Mouse (Mus musculus): ENCODE data around the gene Olfr801. TPM values are rescaled to one million over a fixed set of nuclear protein-coding genes. Genes with fewer than 3 reads are reported as not detected.

The Olfr801 gene
- polyA plus RNA-seq (2017; shearing (Covaris generic)), result not detected

DNA sequence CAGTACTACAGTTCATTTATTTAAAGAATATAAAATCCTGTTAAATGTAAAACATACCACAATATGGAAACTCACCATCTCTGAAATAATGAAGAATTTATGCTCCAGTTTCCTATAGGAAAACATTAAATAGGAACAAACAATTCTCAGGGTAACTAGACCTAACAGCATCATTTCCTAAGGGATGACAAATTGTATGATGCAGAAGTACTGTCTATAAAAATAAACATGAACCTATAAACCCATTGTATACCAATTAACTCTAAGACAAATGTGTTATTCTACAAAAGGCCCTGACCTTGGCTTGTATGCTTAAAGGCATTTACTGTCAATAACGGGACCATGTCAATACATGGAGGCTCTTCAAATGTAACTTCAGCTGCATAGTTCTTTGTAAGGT lies at the start of gene Olfr801:
Gene Olfr801 (minus strand): TSS at position 101 of the 400 bp plus-strand sequence.
- ATAC-seq, result no peak

- ATAC-seq, result no peak
Observed at GRCm38 (mm10) chr10:129702910-129703309, 29.2 kb upstream of the Olfr801 start, which contains the start of gene Olfr804. Gene Olfr804 (plus strand): TSS chr10:129703210.

DNA sequence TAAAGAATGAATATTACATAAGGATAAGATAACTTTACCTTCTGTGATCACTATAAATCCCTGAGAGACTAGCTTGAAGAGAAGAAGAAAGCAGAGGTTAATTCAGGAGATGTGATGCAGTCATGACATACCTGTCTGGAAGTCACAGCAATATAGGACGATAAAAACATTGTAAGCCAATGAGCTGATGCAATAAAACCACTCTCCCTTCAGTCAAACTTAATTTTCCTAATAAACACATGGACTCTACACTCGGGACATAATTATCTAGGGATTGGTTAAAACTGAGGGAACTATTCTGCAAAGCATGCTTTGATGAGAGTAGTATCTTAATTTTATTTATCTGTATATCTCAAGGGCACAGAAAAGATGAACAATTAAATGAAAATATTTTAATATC lies 20.5 kb upstream of the Olfr801 start, which contains the start of gene Olfr803:
Gene Olfr803 (minus strand): TSS at position 101 of the 400 bp plus-strand sequence.
- ATAC-seq, result no peak

GRCm38 (mm10) chr10:129688069-129688468 lies 14.4 kb upstream of the Olfr801 start, which contains the start of gene Olfr802:
Gene Olfr802 (minus strand): TSS chr10:129688169.
- ATAC-seq, result no peak

DNA sequence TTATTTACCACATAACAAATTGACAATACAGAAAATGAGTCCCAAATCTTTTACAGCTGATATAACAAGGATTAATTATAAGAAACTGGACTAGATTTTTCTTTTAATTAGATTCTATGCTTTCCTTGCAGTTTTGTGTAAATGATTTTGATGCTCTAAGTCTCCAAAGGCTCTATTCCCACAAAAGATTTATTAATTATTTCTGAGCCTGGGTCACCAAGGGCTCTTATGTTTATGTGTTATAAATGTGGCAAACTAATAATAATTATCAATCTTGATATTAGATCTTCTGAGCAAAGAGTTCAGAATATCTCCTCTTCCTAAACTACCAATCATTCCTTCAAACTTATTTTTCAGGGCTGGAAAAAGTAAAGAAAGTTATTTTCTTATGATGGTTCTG lies 16.3 kb downstream of the Olfr801 start, which contains the start of gene Olfr800:
Gene Olfr800 (plus strand): TSS at position 301 of the 400 bp plus-strand sequence.
- no peak for ATAC-seq

DNA sequence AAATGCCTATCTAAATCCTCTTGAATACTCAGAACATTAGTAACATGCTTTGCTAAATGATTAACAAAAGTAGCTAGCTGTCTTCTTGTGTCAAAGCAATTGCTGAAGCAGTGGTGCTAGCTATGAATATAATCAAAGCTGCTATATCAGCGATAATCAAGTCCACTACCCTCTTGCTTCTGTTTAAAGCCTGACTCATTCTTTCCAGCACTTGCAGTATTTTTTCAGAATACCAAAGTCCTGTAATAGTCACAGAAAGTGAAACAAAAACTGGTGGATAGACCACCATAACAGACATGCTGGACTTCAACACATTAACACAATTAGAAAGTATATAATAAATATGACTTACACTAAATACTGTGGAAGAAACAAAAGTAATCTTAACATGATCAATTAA lies 21.9 kb downstream of the Olfr801 start:
- ATAC-seq, result no peak

DNA sequence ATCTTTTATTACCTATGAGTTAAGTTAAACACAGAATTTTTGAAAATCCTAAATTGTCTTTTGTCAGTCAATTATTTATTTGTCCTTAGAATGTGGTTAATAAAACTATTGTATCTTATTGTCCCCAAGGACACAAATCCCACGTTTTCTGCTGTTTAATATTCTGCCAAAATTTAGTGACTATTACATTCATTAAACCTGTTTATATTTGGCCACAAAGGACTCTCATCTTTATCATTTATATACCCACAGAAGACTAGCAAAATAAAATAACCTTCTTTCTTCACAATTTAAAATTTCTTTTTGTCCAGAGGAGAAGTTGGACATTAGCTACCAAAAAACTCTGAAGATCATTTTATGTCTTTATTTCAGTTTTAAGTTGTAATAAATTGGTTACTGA lies 36.5 kb downstream of the Olfr801 start, which contains the start of gene Olfr799:
Gene Olfr799 (plus strand): TSS at position 301 of the 400 bp plus-strand sequence.
- no peak for ATAC-seq

- ATAC-seq, result no peak
Observed at GRCm38 (mm10) chr10:129627834-129628233, 45.8 kb downstream of the Olfr801 start, which contains the start of gene Olfr798. Gene Olfr798 (minus strand): TSS chr10:129627934.

- ATAC-seq, result no peak
Observed at GRCm38 (mm10) chr10:129623251-129623650, 50.4 kb downstream of the Olfr801 start.

- no peak for ATAC-seq
Observed at GRCm38 (mm10) chr10:129621724-129622123, 51.9 kb downstream of the Olfr801 start.

Other genes with a start within 250 kb of the Olfr801 start
- gene Olfr786, start 246.6 kb downstream of the Olfr801 start, polyA plus RNA-seq (2017; shearing (Covaris generic)), result not detected
- under 1 TPM in 1 of 2 experiments, not detected in 1; 0.33 TPM for gene Olfr787, start 212.0 kb downstream of the Olfr801 start, polyA plus RNA-seq (2017; shearing (Covaris generic))
- gene Olfr788, start 202.9 kb downstream of the Olfr801 start, polyA plus RNA-seq (2017; shearing (Covaris generic)), result not detected
- not detected for gene Olfr789, start 189.1 kb downstream of the Olfr801 start, polyA plus RNA-seq (2017; shearing (Covaris generic))
- gene Olfr790, start 175.4 kb downstream of the Olfr801 start, polyA plus RNA-seq (2017; shearing (Covaris generic)), result not detected
- not detected for gene Olfr791, start 152.1 kb downstream of the Olfr801 start, polyA plus RNA-seq (2017; shearing (Covaris generic))
- gene Olfr792, start 134.7 kb downstream of the Olfr801 start, polyA plus RNA-seq (2017; shearing (Covaris generic)), result not detected
- gene Olfr794, start 106.2 kb downstream of the Olfr801 start, polyA plus RNA-seq (2017; shearing (Covaris generic)), result not detected
- not detected for gene Olfr796, start 61.3 kb downstream of the Olfr801 start, polyA plus RNA-seq (2017; shearing (Covaris generic))
- gene Olfr798, start 45.9 kb downstream of the Olfr801 start, polyA plus RNA-seq (2017; shearing (Covaris generic)), result under 1 TPM in 1 of 2 experiments, not detected in 1; 0.61 TPM
- gene Olfr799, start 36.4 kb downstream of the Olfr801 start, polyA plus RNA-seq (2017; shearing (Covaris generic)), result not detected
- not detected for gene Olfr800, start 16.2 kb downstream of the Olfr801 start, polyA plus RNA-seq (2017; shearing (Covaris generic))
- gene Olfr802, start 14.3 kb upstream of the Olfr801 start, polyA plus RNA-seq (2017; shearing (Covaris generic)), result not detected
- not detected for gene Olfr803, start 20.4 kb upstream of the Olfr801 start, polyA plus RNA-seq (2017; shearing (Covaris generic))
- gene Olfr804, start 29.3 kb upstream of the Olfr801 start, polyA plus RNA-seq (2017; shearing (Covaris generic)), result not detected
- under 1 TPM in 1 of 2 experiments, not detected in 1; 0.24 TPM for gene Olfr805, start 55.5 kb upstream of the Olfr801 start, polyA plus RNA-seq (2017; shearing (Covaris generic))
- not detected for gene Olfr806, start 68.1 kb upstream of the Olfr801 start, polyA plus RNA-seq (2017; shearing (Covaris generic))
- not detected for gene Olfr807, start 83.9 kb upstream of the Olfr801 start, polyA plus RNA-seq (2017; shearing (Covaris generic))
- gene Olfr808, start 91.6 kb upstream of the Olfr801 start, polyA plus RNA-seq (2017; shearing (Covaris generic)), result not detected
- not detected for gene Olfr809, start 100.8 kb upstream of the Olfr801 start, polyA plus RNA-seq (2017; shearing (Covaris generic))
- not detected for gene Olfr810, start 121.1 kb upstream of the Olfr801 start, polyA plus RNA-seq (2017; shearing (Covaris generic))
- not detected for gene Olfr811, start 130.5 kb upstream of the Olfr801 start, polyA plus RNA-seq (2017; shearing (Covaris generic))
- not detected for gene Olfr812, start 172.2 kb upstream of the Olfr801 start, polyA plus RNA-seq (2017; shearing (Covaris generic))
- not detected for gene Olfr813, start 181.5 kb upstream of the Olfr801 start, polyA plus RNA-seq (2017; shearing (Covaris generic))
- gene Olfr814, start 206.0 kb upstream of the Olfr801 start, polyA plus RNA-seq (2017; shearing (Covaris generic)), result under 1 TPM in 1 of 2 experiments, not detected in 1; 0.15 TPM
- gene Olfr815, start 232.0 kb upstream of the Olfr801 start, polyA plus RNA-seq (2017; shearing (Covaris generic)), result not detected
- under 1 TPM in 1 of 2 experiments, not detected in 1; 0.25 TPM for gene Olfr816, start 241.7 kb upstream of the Olfr801 start, polyA plus RNA-seq (2017; shearing (Covaris generic))